Mouse (Mus musculus): ENCODE measurements around the gene Tnfsf14.

DNA sequence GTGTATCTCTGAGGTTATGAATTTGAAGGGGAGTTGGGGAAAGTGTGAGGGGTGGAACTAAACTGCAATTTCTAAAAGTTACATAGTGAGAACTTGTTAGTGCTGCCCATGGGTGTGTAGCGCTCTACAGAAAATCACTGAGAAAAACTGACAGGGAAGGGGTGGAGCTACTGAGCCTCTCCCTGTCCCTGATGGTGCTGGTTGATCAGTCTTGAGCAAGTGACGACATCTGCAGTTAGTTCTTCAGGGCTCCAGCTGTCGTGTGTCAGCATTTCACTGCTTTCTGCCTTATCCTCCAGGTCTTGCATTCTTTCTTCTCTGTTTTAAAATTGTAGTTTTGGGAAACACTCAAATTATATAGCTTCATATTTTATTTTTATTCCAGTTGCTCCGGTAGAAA lies 20.6 kb downstream of the Tnfsf14 start:
- TF ChIP-seq CHD2 (IDR thresholded peaks at IDR 0.05; ENCODE audit: low read depth, low read length) (no peak), HCFC1 (IDR thresholded peaks at IDR 0.05; ENCODE audit: borderline replicate concordance, insufficient read depth, low read length) (no peak), MAFK (IDR thresholded peaks at IDR 0.05; ENCODE audit: insufficient read depth, low read depth, low read length) (no peak)

Data from ES-E14 (cell line).